Mouse (Mus musculus): ENCODE results near the gene Taf1d. TPM values are rescaled to one million over a fixed set of nuclear protein-coding genes. Genes with fewer than 3 reads are reported as not detected.

The Taf1d gene
- total RNA-seq, 2 experiments from 2014 or later: 439 to 1,390 TPM

Other genes with a start within 250 kb of the Taf1d start
- gene Hephl1, start 194.1 kb upstream of the Taf1d start, total RNA-seq (2014; fragmentation: Nextera tagmentation): not detected in 2 replicates
- not detected in 2 replicates for gene Hephl1, start 194.1 kb upstream of the Taf1d start, total RNA-seq (2017)
- gene Vstm5, start 67.2 kb upstream of the Taf1d start, total RNA-seq (2014; fragmentation: Nextera tagmentation): not detected in 2 replicates
- not detected in 2 replicates for gene Vstm5, start 67.2 kb upstream of the Taf1d start, total RNA-seq (2017)
- gene Med17, start 26.3 kb upstream of the Taf1d start, total RNA-seq (2014; fragmentation: Nextera tagmentation): 24.6 and 27.4 TPM in 2 replicates
- gene Med17, start 26.3 kb upstream of the Taf1d start, total RNA-seq (2017): 39.6 and 47.8 TPM in 2 replicates
- 16.6 and 21.7 TPM in 2 replicates for gene 4931406C07Rik, start 234 bp downstream of the Taf1d start, total RNA-seq (2014; fragmentation: Nextera tagmentation)
- 8.1 and 9.4 TPM in 2 replicates for gene 4931406C07Rik, start 234 bp downstream of the Taf1d start, total RNA-seq (2017)
- gene Cep295, start 51.6 kb downstream of the Taf1d start, total RNA-seq (2014; fragmentation: Nextera tagmentation): 53.5 and 72.4 TPM in 2 replicates
- gene Cep295, start 51.6 kb downstream of the Taf1d start, total RNA-seq (2017): 64.2 and 66.3 TPM in 2 replicates
- 29.3 and 46.2 TPM in 2 replicates for gene Smco4, start 187.2 kb downstream of the Taf1d start, total RNA-seq (2014; fragmentation: Nextera tagmentation)
- 11.2 and 13.8 TPM in 2 replicates for gene Smco4, start 187.2 kb downstream of the Taf1d start, total RNA-seq (2017)